Mouse (Mus musculus) ES-E14 (cell line): ENCODE measurements around the gene Prkaca. TPM values are rescaled to one million over a fixed set of nuclear protein-coding genes. Genes with fewer than 3 reads are reported as not detected.

ENCODE experiments used
- DNase-seq: peaks from one replicate; pipeline ENCODE4 v3.0.0-alpha.2; 2013; ENCODE audit warnings: low read depth, low spot score
- H3K27ac ChIP-seq: 2 replicates; pipeline ENCODE4 v1.5.1; 2012; ENCODE audit warnings: low read depth, mild to moderate bottlenecking, low read length, moderate library complexity, mixed read lengths; ENCODE audit not compliant: poor library complexity, insufficient read depth, severe bottlenecking
- H3K36me3 ChIP-seq: 2 replicates; pipeline ENCODE4 v1.6.1; 2012; ENCODE audit warnings: mild to moderate bottlenecking, low read length, moderate library complexity, mixed read lengths; ENCODE audit not compliant: control insufficient read depth, poor library complexity, insufficient read depth, severe bottlenecking
- H3K4me1 ChIP-seq, 2 experiments: fragments of 150-350 bp in 1 of 2; sonication (generic) in 1 of 2; 2 replicates each; pipeline ENCODE4 v1.6.1; 2012; ENCODE audit warnings: low read length in 2 of 2, mild to moderate bottlenecking in 1 of 2, mixed read lengths in 1 of 2; ENCODE audit not compliant: control insufficient read depth in 2 of 2, insufficient read depth in 2 of 2, poor library complexity in 1 of 2
- H3K4me3 ChIP-seq, 2 experiments: fragments of 150-350 bp in 1 of 2; sonication (generic) in 1 of 2; 2 replicates each; pipeline ENCODE4 v1.5.1; 2012; ENCODE audit warnings: low read length in 2 of 2, low read depth in 1 of 2, mild to moderate bottlenecking in 1 of 2, mixed read lengths in 1 of 2; ENCODE audit not compliant: insufficient read depth in 1 of 2, poor library complexity in 1 of 2, severe bottlenecking in 1 of 2
- H3K9ac ChIP-seq: 2 replicates; pipeline ENCODE4 v1.6.1; 2012; ENCODE audit warnings: low read depth, mild to moderate bottlenecking, low read length, mixed read lengths; ENCODE audit not compliant: poor library complexity, insufficient read depth, severe bottlenecking
- H3K9me3 ChIP-seq: fragments of 150-350 bp; sonication (generic); 2 replicates; pipeline ENCODE4 v1.6.1; 2012; ENCODE audit warnings: low read depth, mild to moderate bottlenecking, low read length; ENCODE audit not compliant: control insufficient read depth, insufficient read depth
- CHD2 ChIP-seq: IDR thresholded peaks from 2 replicates; pipeline ENCODE4 v1.6.1; 2014; ENCODE audit warnings: mild to moderate bottlenecking, low read depth, low read length, inconsistent platforms
- HCFC1 ChIP-seq: IDR thresholded peaks from 2 replicates; pipeline ENCODE4 v1.6.1; 2012; ENCODE audit warnings: low read length, inconsistent platforms, borderline replicate concordance; ENCODE audit not compliant: insufficient read depth
- MAFK ChIP-seq: IDR thresholded peaks from 2 replicates; pipeline ENCODE4 v1.6.1; 2014; ENCODE audit warnings: mild to moderate bottlenecking, low read depth, low read length, inconsistent platforms; ENCODE audit not compliant: insufficient read depth
- ZC3H11A ChIP-seq: IDR thresholded peaks from 2 replicates; pipeline ENCODE4 v1.6.1; 2012; ENCODE audit warnings: low read depth, mild to moderate bottlenecking, inconsistent platforms, low read length, borderline replicate concordance
- ZNF384 ChIP-seq: IDR thresholded peaks from 2 replicates; pipeline ENCODE4 v1.6.1; 2012; ENCODE audit warnings: low read depth, low read length, inconsistent platforms
- in situ Hi-C, 2 experiments: fragments of 600-800 bp; cut with MboI; formaldehyde crosslinking; loops; one replicate each; pipeline ENCODE4 v1.15.1; 2025; ENCODE audit warnings: low sequenced_read_pairs in 2 of 2, inconsistent platforms in 1 of 2; ENCODE audit not compliant: unreplicated experiment in 2 of 2
- total RNA-seq: library from RNA; depleted of rRNA; stranded (reverse); fragments of 300-350 nt; gene quantifications from 2 replicates; pipeline ENCODE4 v1.2.3, GENCODE M21; 2012

Prkaca gene
- total RNA-seq, 1 experiment = 31.4 TPM

- Histone ChIP-seq H3K27ac (no peak overlapping the region), H3K36me3 (peaks cover 21% of the 10 kb centered on the region), H3K4me3 (no peak overlapping the region), H3K9ac (no peak overlapping the region), H3K4me1 (peaks cover 10 to 22% of the 10 kb centered on the region in 2 experiments), H3K9me3 (no peaks in the 10 kb centered on the region)
- no peak for TF ChIP-seq ZNF384
- no peak for TF ChIP-seq CHD2
- TF ChIP-seq MAFK = no peak
- TF ChIP-seq HCFC1 = no peak
- no peak for TF ChIP-seq ZC3H11A
- in situ Hi-C loops = no loop called here
- no peak for DNase-seq
Measured at GRCm38 (mm10) chr8:83999825-84000224, 27.0 kb downstream of the Prkaca start.

GRCm38 (mm10) chr8:84001281-84002000 lies 28.6 kb downstream of the Prkaca start, which contains the start of gene 1700067K01Rik:
1700067K01Rik (plus strand) TSS chr8:84001502.
- no peak within 1 kb of the TSS for H3K27ac ChIP-seq
- TF ChIP-seq ZNF384 (no peak), HCFC1 (0 out of 2 replicates have a peak, but pooled peaks have one; percentile 37)

DNA sequence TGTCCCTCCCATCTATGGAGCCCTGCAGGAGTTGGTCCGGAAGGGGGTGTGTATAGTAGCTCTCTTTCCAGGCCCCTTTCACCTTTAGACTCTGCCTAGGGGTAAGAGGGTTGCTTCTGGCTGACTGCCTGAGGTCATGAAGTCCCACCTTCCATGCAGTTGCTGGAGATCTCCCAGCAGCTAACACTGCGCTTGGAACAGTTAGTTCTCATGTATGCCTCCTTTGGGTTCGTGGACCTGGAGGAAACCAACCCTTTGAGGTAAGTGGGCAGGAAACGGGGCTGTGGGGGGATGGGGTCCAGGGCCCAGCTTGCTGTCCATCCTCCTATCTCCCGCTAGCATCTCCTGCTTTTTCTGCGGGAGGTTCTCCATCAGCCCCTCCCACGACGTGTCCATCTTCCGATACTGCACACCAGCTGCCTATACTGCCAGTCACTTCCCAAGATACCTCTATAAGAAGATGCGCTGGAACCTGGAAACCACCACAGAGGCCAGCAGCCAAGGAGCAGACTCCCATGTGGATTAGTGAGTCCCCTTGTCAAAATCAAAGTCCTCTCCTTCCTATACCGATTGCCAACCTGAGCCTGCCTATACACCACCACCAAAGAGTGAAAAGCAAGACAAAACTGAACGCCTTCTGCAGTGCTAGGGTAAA lies 30.3 kb downstream of the Prkaca start:
- DNase-seq = no peak
- no peak for TF ChIP-seq ZC3H11A
- Histone ChIP-seq H3K9ac (no peak overlapping the region), H3K27ac (no peak overlapping the region), H3K36me3 (peaks cover 21% of the 10 kb centered on the region), H3K4me3 (no peak overlapping the region; a peak in 1 of 4 replicates), H3K4me1 (peaks cover 15 to 18% of the 10 kb centered on the region in 2 experiments), H3K9me3 (no peaks in the 10 kb centered on the region)
- in situ Hi-C loops = no loop called here

More at GRCm38 (mm10) chr8:84001281-84002000, 28.6 kb downstream of the Prkaca start, which contains the start of gene 1700067K01Rik:
- Histone ChIP-seq H3K36me3 (peaks cover 21% of the 10 kb centered on the region), H3K4me1 (peaks cover 13 to 18% of the 10 kb centered on the region in 2 experiments), H3K9me3 (no peaks in the 10 kb centered on the region), H3K4me3 (peak within 1 kb of the TSS; percentile 52 to 59), H3K9ac (peak within 1 kb of the TSS; percentile 68)
- in situ Hi-C loops = no loop called here
- DNase-seq = no peak

DNA sequence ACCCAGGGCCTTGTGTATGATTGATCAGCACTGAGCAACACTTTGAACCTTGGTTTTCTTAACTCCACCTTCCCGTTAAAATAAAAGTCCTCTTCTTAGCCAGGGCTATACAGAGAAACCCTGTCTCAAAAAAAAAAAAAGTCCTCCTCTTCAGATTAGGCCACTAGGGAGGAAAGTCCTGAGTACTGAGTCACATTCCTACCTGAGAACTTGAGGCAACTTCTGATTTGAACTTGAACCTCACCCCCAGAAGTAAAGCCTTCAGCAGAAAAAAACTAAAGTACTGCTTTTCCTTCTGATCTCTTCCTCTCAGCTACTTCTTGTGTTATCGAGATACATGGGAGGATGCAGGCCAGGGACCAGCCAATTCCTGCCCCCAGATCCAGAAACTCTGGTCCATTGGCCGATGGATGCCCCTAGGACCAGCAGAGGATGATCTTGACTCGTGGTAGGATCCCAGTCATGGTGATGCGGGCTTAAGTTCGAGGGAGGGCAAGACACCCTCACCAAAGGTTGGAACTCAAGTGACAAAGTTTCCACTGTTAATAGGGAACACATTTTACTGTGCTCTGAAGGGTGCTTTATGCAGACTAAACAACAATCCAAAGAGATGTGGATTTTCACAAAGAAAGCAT lies 30.9 kb downstream of the Prkaca start:
- Histone ChIP-seq H3K4me3 (peak overlapping the region; percentile 69 to 76; a peak in 3 of 4 replicates), H3K9me3 (no peaks in the 10 kb centered on the region), H3K27ac (no peak overlapping the region), H3K9ac (no peak overlapping the region; the same call in 1 of the 2 replicates), H3K4me1 (peaks cover 14 to 18% of the 10 kb centered on the region in 2 experiments), H3K36me3 (peaks cover 21% of the 10 kb centered on the region)
- in situ Hi-C loops = no loop called here
- no peak for DNase-seq
- TF ChIP-seq ZNF384 (peak; percentile 86), HCFC1 (no peak), MAFK (no peak)
